Mouse (Mus musculus) liver, embryonic 14.5 days (tissue): ENCODE measurements around the gene Eif4e2. TPM values are rescaled to one million over a fixed set of nuclear protein-coding genes. Genes with fewer than 3 reads are reported as not detected.

Experiments
- ATAC-seq: fragments of 200-750 bp; cut with Nextera tagmentation; 2 replicates; pipeline ENCODE4 v1.8.0; 2017; ENCODE audit warnings: moderate number of reproducible peaks, mild to moderate bottlenecking, moderate library complexity; ENCODE audit not compliant: insufficient read depth
- DNase-seq, 3 experiments: peaks; one replicate each; pipeline ENCODE4 v3.0.0-alpha.2; 2012 to 2013; ENCODE audit warnings: low read depth in 3 of 3, low spot score in 3 of 3
- H3K27ac ChIP-seq: fragments of 300-500 bp; sonication (generic); 2 replicates; pipeline ENCODE4 v1.5.1; 2014; ENCODE audit warnings: moderate library complexity, mild to moderate bottlenecking, control low read depth, inconsistent platforms
- H3K27me3 ChIP-seq: fragments of 300-500 bp; sonication (generic); 2 replicates; pipeline ENCODE4 v1.6.1; 2014; ENCODE audit warnings: mild to moderate bottlenecking, low read length, moderate library complexity; ENCODE audit not compliant: control insufficient read depth, insufficient read depth
- H3K36me3 ChIP-seq: fragments of 300-500 bp; sonication (generic); replicated peaks from 2 replicates; pipeline ENCODE4 v1.6.1; 2014; ENCODE audit warnings: low read depth; ENCODE audit not compliant: control insufficient read depth, insufficient read depth
- H3K4me1 ChIP-seq, 2 experiments: fragments of 200-500 bp in 1 of 2; fragments of 300-500 bp in 1 of 2; sonication (generic) in 1 of 2; replicated peaks; 2 replicates each; pipeline ENCODE4 v1.6.1; 2012 to 2014; ENCODE audit warnings: antibody characterized with exemption in 1 of 2, inconsistent platforms in 1 of 2, low read length in 1 of 2; ENCODE audit not compliant: control insufficient read depth in 2 of 2, insufficient read depth in 2 of 2
- H3K4me2 ChIP-seq: fragments of 300-500 bp; sonication (generic); 2 replicates; pipeline ENCODE4 v1.6.1; 2014; ENCODE audit warnings: low read depth, mild to moderate bottlenecking, control low read depth, moderate library complexity
- H3K4me3 ChIP-seq, 2 experiments: fragments of 200-500 bp in 1 of 2; fragments of 300-500 bp in 1 of 2; sonication (generic) in 1 of 2; 2 replicates each; pipeline ENCODE4 v1.5.1; 2012 to 2014; ENCODE audit warnings: low read depth in 2 of 2, low read length in 2 of 2, mild to moderate bottlenecking in 2 of 2, control low read depth in 1 of 2, inconsistent platforms in 1 of 2, moderate library complexity in 1 of 2; ENCODE audit not compliant: insufficient read depth in 1 of 2
- H3K9ac ChIP-seq: fragments of 300-500 bp; sonication (generic); replicated peaks from 2 replicates; pipeline ENCODE4 v1.6.1; 2014; ENCODE audit warnings: mild to moderate bottlenecking, control low read depth, moderate library complexity
- H3K9me3 ChIP-seq: fragments of 300-500 bp; sonication (generic); 2 replicates; pipeline ENCODE4 v1.6.1; 2016; ENCODE audit warnings: low read length, mixed read lengths; ENCODE audit not compliant: control insufficient read depth
- CTCF ChIP-seq: IDR thresholded peaks from 2 replicates; pipeline ENCODE4 v1.5.1; 2016; ENCODE audit warnings: antibody characterized with exemption, low read depth, control low read depth
- EP300 ChIP-seq: IDR thresholded peaks from 2 replicates; pipeline ENCODE4 v1.6.1; 2016; ENCODE audit warnings: antibody characterized with exemption, low read depth
- WGBS: fragments of 180-500 bp; shearing (Covaris S2); extraction: QIAGEN DNeasy Blood & Tissue Kit; methylation state at CpG from one replicate; pipeline ENCODE4 v1.1.7; 2014; ENCODE audit not compliant: insufficient replicate concordance; 5-methylcytosine and 5-hydroxymethylcytosine counted together
- polyA plus RNA-seq, 2 experiments: library from polyadenylated mRNA; depleted of rRNA in 1 of 2; stranded (reverse) in 1 of 2; unstranded in 1 of 2; fragments of >200 nt; fragmentation: Nextera tagmentation in 1 of 2; extraction: Ambion mirVana in 1 of 2; gene quantifications; 2 replicates each; pipeline versions ENCODE4 v1.2.1 to v1.2.3; 2012 to 2014

Gene Eif4e2
- polyA plus RNA-seq, 2 experiments: 34.8 to 54.9 TPM

GRCm38 (mm10) chr1:87281599-87282412, 68.1 kb downstream of the Eif4e2 start:
- DNase-seq: no peak
- H3K4me3 ChIP-seq: peak overlapping the region in 1 of 2 experiments; percentile 12; a peak in 1 of 4 replicates
- no peak overlapping the region for H3K9ac ChIP-seq
- TF ChIP-seq CTCF (no peak), EP300 (no peak)
- no peaks in the 10 kb centered on the region for H3K4me1 ChIP-seq
- WGBS: 12% methylated on average over 20 of the region's 20 CpGs
- H3K27me3 ChIP-seq: no peaks in the 10 kb centered on the region
- no peaks in the 10 kb centered on the region for H3K9me3 ChIP-seq
- H3K36me3 ChIP-seq: no peaks in the 10 kb centered on the region
- ATAC-seq: no peak
- H3K4me2 ChIP-seq: peak overlapping the region; percentile 17; the same call in 1 of the 2 replicates
- no peak overlapping the region for H3K27ac ChIP-seq

GRCm38 (mm10) chr1:87282413-87282788, 68.7 kb downstream of the Eif4e2 start:
- TF ChIP-seq EP300: no peak
- TF ChIP-seq CTCF: no peak; the same call in 1 of the 2 replicates
- WGBS: 52% methylated on average over 6 of the region's 6 CpGs
- DNase-seq (no peak), ATAC-seq (no peak)
- H3K4me2 ChIP-seq: no peak overlapping the region
- H3K4me3 ChIP-seq: no peak overlapping the region
- no peaks in the 10 kb centered on the region for H3K36me3 ChIP-seq
- no peaks in the 10 kb centered on the region for H3K4me1 ChIP-seq
- H3K9me3 ChIP-seq: no peaks in the 10 kb centered on the region
- H3K9ac ChIP-seq: no peak overlapping the region
- no peaks in the 10 kb centered on the region for H3K27me3 ChIP-seq
- no peak overlapping the region for H3K27ac ChIP-seq

GRCm38 (mm10) chr1:87283410-87283960, 69.8 kb downstream of the Eif4e2 start:
- Histone ChIP-seq H3K9ac (no peak overlapping the region), H3K27ac (no peak overlapping the region), H3K4me2 (no peak overlapping the region), H3K27me3 (no peaks in the 10 kb centered on the region), H3K36me3 (no peaks in the 10 kb centered on the region), H3K9me3 (no peaks in the 10 kb centered on the region), H3K4me3 (no peak overlapping the region), H3K4me1 (no peaks in the 10 kb centered on the region)
- TF ChIP-seq CTCF: no peak
- TF ChIP-seq EP300: no peak
- DNase-seq (no peak), ATAC-seq (no peak)
- 68% methylated on average over 10 of the region's 10 CpGs for WGBS

GRCm38 (mm10) chr1:87287105-87287504, 73.4 kb downstream of the Eif4e2 start:
- ATAC-seq: no peak
- TF ChIP-seq CTCF (no peak), EP300 (no peak)
- Histone ChIP-seq H3K27ac (no peak overlapping the region), H3K4me2 (no peak overlapping the region), H3K9me3 (no peaks in the 10 kb centered on the region), H3K9ac (no peak overlapping the region), H3K4me3 (no peak overlapping the region), H3K4me1 (no peaks in the 10 kb centered on the region), H3K27me3 (no peaks in the 10 kb centered on the region), H3K36me3 (no peaks in the 10 kb centered on the region)
- whole genome bisulfite sequencing: 70% methylated on average over 2 of the region's 2 CpGs
- no peak for DNase-seq

Other genes with a start within 250 kb of the Eif4e2 start
- gene Alppl2, start 124.0 kb upstream of the Eif4e2 start, polyA plus RNA-seq (2012; rRNA removed): not detected in 2 replicates
- gene Alppl2, start 124.0 kb upstream of the Eif4e2 start, polyA plus RNA-seq (2014; fragmentation: Nextera tagmentation; extraction: Ambion mirVana): not detected in 2 replicates
- not detected in 2 replicates for gene Alpi, start 112.3 kb upstream of the Eif4e2 start, polyA plus RNA-seq (2012; rRNA removed)
- gene Alpi, start 112.3 kb upstream of the Eif4e2 start, polyA plus RNA-seq (2014; fragmentation: Nextera tagmentation; extraction: Ambion mirVana): not detected in 2 replicates
- not detected in 2 replicates for gene Akp3, start 88.9 kb upstream of the Eif4e2 start, polyA plus RNA-seq (2012; rRNA removed)
- gene Akp3, start 88.9 kb upstream of the Eif4e2 start, polyA plus RNA-seq (2014; fragmentation: Nextera tagmentation; extraction: Ambion mirVana): not detected in 2 replicates
- gene Ecel1, start 57.4 kb upstream of the Eif4e2 start, polyA plus RNA-seq (2012; rRNA removed): 0.02 and 0.11 TPM in 2 replicates
- not detected in 2 replicates for gene Ecel1, start 57.4 kb upstream of the Eif4e2 start, polyA plus RNA-seq (2014; fragmentation: Nextera tagmentation; extraction: Ambion mirVana)
- not detected in 2 replicates for gene Prss56, start 30.6 kb upstream of the Eif4e2 start, polyA plus RNA-seq (2012; rRNA removed)
- gene Prss56, start 30.6 kb upstream of the Eif4e2 start, polyA plus RNA-seq (2014; fragmentation: Nextera tagmentation; extraction: Ambion mirVana): not detected in 2 replicates
- gene Chrnd, start 23.3 kb upstream of the Eif4e2 start, polyA plus RNA-seq (2012; rRNA removed): not detected in 2 replicates
- gene Chrnd, start 23.3 kb upstream of the Eif4e2 start, polyA plus RNA-seq (2014; fragmentation: Nextera tagmentation; extraction: Ambion mirVana): not detected in 2 replicates
- gene Chrng, start 9.3 kb upstream of the Eif4e2 start, polyA plus RNA-seq (2012; rRNA removed): not detected in 2 replicates
- not detected in 2 replicates for gene Chrng, start 9.3 kb upstream of the Eif4e2 start, polyA plus RNA-seq (2014; fragmentation: Nextera tagmentation; extraction: Ambion mirVana)
- gene Efhd1, start 50.4 kb downstream of the Eif4e2 start, polyA plus RNA-seq (2012; rRNA removed): not detected in 2 replicates
- not detected in 2 replicates for gene Efhd1, start 50.4 kb downstream of the Eif4e2 start, polyA plus RNA-seq (2014; fragmentation: Nextera tagmentation; extraction: Ambion mirVana)
- 17.1 and 17.9 TPM in 2 replicates for gene Gigyf2, start 113.1 kb downstream of the Eif4e2 start, polyA plus RNA-seq (2012; rRNA removed)
- 11.2 and 13.0 TPM in 2 replicates for gene Gigyf2, start 113.1 kb downstream of the Eif4e2 start, polyA plus RNA-seq (2014; fragmentation: Nextera tagmentation; extraction: Ambion mirVana)
- gene Kcnj13, start 180.8 kb downstream of the Eif4e2 start, polyA plus RNA-seq (2012; rRNA removed): not detected in 2 replicates
- not detected in 2 replicates for gene Kcnj13, start 180.8 kb downstream of the Eif4e2 start, polyA plus RNA-seq (2014; fragmentation: Nextera tagmentation; extraction: Ambion mirVana)